Mouse (Mus musculus) kidney, postnatal 25 days (tissue): ENCODE results near the gene Tbx6.
"Not testable (repeated sequence)": the region's sequence is repeated elsewhere in the genome, so short reads cannot be mapped to it uniquely, and the experiment has no call there.

ENCODE experiments used
- DNase-seq, 2 experiments: peaks; one replicate each; pipeline ENCODE4 v3.0.0; 2021; ENCODE audit warnings: mixed read lengths in 2 of 2

Gene Tbx6

DNA sequence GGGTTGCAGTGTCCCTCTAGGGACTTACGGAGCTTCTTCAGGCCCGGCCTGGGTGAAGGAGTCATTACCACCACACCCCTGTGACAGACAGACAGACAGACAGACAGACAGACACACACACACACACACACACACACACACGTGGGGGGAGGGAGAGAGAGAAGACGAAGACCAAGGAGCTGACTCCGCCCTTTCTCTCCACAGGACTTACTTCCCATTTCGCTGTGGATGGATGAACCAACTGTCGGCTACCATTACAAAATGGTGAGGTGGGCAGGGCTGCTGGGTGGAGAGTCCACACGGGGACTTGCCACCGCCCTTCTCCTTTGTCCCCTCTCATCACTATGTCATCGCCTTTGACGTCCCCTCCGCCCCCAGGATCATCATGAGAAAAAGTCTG, 10.5 kb upstream of the Tbx6 start:
- DNase-seq, result no peak

DNA sequence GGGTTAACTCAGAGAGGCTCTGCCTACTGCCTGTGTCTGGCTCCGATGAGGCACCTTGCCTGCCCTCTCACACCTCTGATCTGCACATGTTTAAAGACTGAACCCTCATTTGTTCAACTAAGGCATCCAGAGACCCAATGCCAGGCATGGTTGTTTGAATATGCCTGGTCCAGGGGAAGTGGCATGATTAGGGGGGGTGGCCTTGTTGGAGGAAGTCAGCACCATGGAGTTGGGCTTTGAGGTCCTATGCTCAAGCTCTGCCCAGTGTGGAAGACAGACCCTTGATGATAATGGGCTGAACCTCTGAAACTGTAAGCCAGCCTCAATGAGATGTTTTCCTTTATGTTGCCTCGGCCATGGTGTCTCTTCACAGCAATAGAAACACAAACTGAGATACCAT, 7.9 kb upstream of the Tbx6 start:
- DNase-seq, result no peak

DNA sequence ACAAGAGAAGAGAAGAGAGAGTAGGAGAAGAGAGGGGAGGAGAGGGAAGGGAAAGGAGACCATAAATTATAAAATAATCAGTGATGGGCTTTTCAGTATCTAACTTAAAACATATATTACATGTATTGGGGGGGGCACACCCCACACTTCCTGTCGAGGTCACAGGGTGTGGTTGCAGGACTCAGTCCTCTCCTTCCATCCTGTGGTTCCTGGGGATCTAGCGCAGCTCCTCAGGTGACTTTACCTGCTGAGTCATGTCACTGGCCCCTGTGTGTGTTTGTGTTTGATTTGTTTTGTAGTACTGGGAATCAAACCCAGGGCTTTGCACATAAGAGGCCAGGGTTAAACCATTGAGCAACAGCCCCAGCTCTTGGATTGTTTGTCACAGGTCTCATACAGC, 6.8 kb upstream of the Tbx6 start:
- no peak for DNase-seq

DNA sequence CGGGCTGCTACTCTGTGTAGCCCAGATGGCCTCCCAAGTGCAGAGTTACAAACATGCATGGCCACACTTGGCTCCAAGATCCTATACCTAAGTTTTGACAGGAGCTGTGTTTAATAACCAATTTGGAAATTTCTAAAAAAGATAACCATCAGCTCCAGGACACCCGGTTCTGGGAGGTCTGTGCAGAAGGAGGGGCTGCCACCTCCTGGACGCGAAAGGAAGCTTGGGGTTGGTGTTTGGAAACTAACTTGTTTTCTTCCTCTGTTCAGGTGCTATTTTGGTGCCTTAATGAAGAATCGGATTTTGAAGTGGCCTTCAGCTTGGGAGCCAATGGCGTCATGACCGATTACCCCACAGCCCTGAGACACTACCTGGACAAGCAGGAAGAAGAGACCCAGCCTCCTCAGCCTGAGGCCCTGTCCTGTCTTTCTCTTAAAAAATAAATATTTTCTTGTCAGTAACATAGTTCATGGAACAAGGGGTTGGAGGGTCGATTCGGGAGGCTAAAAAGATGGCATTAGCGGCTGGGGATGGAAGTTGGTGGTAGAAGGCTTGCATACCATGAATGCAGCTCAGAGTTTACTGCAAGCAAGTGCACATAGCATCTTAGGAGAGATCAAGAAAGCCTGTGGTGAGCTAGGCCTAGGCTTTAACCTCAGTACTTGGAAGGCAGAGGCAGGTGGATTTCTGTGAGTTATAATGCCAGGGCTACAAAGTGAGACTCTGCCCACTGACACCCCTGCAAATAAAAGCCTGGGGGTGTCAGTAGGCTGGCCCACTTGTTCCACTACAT, 5.9 kb upstream of the Tbx6 start:
- peak in 1 of 2 experiments; percentile 22 for DNase-seq

DNA sequence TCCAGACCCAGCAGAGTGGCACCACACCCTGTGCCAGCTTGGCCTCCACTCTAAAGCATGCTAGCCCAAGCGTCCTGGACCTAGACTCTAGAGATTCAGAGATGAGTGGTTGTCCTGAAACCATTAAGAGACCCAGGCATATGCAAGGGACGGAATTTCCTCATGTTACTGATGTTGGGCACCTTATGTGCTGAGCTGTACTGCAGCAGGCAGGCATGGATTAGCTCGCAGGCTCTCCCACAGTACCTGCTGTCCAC, 5.4 kb upstream of the Tbx6 start:
- no peak for DNase-seq

DNA sequence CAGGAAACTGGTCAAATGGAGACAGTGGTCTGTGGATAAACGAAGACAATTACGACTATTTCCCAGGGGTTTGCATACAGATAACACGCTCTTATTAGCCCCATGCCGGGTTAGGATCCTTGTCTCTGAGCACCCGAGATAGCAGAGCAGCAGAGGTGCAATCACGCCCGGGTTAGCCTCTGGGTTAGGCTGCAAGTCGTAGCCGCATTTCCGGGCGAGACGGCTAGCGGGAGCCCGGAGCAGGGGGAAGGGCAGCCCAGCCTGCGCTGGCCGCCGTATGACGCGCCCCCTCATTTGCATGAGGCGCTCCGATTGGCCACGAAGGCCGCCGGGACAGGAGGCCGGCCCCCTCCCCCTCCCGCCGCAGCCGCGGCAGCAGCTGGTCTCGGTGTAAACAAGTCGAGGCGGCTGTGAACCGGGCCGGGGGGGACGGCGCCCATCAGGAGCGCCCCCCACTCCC, 4.7 kb upstream of the Tbx6 start, which contains the start of gene Ypel3:
Gene Ypel3 (plus strand): TSS at position 358 of the 460 bp plus-strand sequence.
- peak; percentile 96 to 99 for DNase-seq

DNA sequence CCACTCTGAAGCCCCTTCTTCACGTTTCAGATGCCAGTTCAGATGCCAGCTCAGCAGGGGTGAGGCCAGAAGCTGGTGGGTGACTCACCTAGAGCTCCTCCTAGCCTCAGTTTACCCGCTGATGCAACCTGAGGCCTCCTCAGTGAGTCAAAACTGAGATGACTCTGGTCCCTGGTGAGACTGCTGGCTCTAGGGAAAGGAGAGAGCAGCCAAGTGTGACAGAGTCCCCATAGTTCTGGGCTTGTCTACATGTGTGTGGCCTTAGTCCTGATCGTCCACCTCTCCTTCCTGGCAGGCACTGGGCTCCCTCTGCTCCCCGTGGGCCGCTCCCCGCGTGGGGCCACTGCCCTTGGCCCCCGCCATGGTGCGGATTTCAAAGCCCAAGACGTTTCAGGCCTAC, 3.8 kb upstream of the Tbx6 start:
- peak in 1 of 2 experiments; percentile 22 for DNase-seq

DNA sequence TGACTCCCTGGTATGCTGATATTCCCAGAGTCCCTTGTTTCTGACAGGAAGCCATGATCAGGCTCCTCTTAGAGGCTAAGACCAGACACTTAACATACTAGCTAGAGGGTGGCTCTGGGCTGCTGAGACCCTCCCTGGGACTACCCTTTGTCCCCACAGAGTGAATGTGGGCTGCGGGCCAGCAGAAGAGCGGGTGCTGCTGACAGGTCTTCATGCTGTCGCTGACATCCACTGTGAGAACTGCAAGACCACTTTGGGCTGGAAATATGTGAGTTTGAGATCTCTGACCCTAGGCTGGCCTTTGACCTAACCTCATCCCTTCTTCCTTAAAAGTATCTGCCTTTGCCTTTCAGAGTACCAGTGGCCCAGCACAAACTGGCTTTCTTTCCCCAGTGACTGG, 3.1 kb upstream of the Tbx6 start:
- DNase-seq, result no peak

DNA sequence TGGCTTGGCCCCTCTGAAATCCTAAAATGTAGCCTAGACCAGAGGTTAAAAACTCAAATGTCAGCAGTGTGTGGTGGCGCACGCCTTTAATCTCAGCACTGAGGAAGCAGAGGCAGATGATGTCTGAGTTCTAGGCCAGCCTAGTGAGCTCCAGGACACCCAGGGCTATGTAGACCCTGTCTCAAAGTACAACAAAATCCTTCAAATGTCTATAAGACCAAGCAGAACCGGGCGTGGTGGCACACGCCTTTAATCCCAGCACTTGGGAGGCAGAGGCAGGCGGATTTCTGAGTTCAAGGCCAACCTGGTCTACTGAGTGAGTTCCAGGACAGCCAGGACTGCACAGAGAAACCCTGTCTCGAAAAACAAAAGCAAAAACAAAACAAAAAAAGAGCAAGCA, 2.2 kb upstream of the Tbx6 start:
- DNase-seq, result not testable (repeated sequence)

DNA sequence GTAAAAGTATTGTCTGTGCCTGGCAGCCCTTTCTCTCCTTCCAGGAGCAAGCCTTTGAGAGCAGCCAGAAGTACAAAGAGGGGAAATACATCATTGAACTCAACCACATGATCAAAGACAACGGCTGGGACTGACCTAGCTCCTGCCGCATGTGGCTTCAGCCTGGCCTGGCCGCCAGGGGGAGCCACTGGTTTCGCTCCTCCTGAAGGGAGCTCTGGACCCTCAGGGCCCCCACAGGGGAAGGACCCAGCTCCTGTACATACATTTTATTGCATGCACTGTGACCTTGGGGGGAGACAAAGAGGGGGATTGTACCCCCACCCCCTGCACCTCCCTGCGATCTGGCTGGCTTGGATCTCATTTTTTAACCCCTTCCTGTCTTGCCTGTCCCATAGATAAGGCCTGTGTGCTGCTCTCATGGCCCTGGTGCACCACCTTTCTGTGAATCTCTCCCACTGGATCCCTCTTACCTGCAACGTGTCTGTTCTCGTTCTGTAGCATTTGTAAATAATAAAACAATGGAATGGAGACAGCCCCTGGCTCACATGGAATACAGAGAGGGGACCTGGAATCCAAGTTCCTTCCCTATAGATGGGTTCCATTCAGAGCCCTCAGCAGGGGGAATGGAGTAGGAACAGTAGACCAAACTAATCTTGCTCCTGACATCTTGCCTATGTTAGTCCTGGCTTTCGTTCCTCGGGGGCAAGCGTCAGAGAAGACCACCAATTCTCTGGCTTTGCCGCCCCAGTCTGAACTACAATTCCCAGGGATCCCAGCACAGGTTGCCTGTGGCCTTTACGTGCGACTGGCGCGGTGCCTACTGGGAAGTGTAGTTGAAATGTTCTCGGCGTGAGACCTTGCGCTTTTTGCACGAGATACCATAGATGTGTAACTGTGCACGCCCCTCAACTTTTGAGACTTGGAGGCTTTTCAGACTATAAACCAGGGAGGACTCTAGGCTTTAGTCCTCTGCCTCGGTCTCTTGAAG, 1.0 kb upstream of the Tbx6 start:
- DNase-seq, result peak; percentile 92 to 93

DNA sequence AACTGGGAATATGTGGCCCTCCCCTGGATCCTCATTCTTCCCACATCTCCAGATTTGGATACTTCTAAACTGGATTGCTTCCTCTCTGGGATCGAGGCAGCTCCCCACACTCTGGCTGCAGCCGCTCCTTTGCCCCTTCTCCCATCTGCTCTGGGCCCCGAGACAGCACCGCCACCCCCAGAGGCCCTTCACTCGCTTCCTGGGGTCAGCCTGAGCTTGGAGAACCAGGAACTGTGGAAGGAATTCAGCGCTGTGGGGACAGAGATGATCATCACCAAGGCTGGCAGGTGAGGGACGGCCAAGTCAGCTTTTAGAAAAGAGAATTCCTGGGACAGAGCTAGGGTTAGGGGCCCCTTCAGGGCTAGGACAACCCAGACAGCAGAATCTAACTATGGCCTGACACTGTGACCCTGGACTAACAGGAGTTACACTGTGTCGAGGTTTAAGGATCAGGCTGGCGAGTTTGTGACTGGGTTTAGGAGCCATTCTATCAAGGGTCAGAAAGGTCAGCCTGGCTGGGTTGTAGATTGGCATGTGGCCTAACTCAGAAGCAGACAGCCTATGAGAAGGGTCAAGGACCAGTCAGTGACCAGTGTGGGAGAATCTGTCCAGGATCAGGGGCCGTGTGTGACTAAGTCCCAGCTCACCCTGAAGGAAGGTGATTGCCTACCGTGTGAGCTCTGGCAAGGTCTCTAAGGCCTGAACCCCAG, 533 bp downstream of the Tbx6 start:
- DNase-seq, result no peak

DNA sequence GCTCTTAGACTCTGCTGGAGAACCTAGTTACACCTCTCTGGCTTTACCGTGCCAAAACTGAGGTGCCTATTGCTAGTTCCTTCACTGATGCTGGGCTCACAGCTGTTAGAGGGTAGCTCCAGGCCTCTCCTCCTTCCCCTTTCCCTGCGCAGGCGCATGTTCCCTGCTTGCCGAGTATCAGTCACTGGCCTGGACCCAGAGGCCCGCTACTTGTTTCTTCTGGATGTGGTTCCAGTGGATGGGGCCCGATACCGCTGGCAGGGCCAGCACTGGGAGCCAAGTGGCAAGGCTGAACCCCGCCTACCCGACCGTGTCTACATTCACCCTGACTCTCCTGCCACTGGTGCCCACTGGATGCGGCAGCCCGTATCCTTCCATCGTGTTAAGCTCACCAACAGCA, 1.4 kb downstream of the Tbx6 start:
- DNase-seq, result no peak

DNA sequence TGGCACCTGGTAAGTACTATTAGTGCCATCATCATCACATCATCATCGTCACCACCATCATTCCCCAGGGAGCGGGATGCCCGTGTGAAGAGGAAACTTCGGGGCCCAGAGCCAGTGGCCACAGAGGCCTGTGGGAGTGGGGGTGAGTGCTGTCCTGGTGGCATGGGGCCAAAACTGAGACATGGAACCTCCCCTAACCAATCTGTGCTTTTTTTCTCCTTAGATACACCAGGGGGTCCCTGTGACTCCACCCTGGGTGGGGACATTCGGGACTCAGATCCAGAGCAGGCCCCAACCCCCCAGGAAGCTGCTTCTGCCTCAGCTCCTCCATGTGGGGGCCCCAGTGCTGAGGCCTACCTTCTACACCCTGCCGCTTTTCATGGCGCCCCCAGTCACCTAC, 3.2 kb downstream of the Tbx6 start:
- peak in 1 of 2 experiments; percentile 13 for DNase-seq

DNA sequence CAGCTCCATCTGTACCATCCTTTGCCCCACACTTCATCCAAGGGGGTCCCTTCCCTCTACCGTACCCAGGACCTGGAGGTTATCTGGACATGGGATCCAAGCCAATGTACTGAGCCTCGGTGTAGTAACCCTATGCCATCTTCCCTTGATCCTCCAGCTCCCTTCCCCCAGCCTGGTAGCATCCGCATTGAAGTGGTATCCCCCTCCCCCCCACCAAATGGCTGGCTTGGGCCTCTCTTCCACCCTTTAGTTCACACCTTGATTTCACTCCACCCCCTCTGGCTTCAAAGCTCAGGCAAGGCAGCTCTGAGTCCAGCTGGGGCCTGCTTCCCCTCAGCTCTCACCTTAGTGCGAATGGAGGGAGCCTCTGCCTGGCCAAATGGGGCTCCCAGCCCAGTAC, 3.8 kb downstream of the Tbx6 start:
- no peak for DNase-seq

DNA sequence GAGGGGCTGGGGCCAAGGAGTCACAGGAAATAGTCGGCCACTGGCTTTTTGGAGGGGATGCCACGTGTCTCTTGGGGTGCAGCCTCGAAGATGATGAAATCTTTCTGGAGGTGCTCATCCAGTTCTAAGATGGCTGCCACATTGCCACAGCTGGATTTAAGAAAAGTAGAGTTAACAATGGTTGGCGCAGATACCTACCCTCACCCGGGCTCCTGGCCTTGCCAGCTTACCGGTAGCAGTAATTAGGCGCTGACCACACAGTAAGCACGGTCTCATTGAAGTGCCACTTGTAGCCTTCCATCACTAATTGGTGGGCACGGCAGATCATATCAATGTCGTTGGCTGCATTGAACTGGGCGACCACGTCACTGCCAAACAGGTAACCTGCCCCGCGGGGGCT, 4.9 kb downstream of the Tbx6 start:
- DNase-seq, result no peak

DNA sequence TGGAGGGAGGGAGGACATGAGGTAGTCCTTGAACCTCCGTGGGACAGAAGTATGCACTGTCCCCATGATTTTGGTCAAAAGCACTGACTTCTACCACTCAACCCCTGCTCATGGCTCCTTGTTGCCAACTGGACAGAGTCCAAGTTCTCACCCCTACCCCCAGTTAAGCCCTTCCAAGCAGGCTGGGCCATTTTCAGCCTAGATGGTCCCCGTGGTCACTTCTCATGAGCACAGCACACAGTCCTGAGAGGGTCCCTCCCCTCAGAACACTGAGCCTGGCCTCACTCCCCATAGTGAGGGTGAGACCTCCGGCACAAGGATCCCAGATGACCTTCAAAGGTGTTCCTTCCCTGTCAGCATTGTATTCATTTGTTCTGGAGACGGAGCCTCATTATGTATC, 7.9 kb downstream of the Tbx6 start:
- DNase-seq, result no peak

DNA sequence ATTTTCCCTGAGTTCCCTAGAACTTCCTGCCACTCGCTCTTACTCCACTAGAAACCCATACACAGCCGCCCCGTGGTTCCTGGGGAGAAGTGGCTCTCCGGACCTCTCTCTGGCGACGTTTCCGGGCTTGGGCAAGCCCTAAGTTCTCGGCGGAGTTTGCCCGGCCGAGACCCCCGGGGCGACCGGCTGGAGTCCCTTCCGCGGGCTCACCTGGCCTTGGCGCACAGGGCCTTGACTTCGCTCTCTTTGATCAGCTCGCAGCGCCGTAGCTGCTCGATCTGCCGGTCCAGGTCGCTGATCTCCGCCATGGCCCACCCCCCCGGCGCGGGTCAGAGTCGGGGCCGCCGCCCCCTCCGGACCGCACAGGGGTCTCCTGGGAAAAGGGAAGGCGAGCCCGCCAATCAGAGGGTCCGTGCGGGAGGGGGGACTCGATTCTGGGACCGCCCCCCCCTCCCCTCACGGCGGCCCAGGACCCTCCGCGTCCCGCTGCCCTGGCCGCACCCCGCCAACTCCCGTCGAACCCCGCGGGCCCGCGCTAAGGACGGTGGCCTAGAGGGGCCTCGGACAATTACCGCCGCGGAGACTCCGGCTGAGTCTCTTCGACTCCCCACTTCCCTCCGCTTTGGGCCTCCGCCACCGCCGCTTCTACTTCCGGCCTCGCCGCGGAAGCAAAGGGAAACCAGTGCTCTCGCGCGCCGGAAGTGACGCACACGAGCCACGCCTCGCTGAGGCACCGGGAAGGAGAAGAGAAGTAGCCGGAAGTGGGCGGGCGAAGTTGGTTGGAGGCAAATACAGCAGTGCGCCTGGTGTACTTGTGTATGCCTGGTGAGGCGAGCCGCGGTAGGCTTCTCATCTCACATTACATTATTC, 10.8 kb downstream of the Tbx6 start, which contains the start of gene Ppp4c:
Gene Ppp4c (minus strand): TSS at position 646 of the 870 bp plus-strand sequence.
- DNase-seq, result peak; percentile 98 to 99

DNA sequence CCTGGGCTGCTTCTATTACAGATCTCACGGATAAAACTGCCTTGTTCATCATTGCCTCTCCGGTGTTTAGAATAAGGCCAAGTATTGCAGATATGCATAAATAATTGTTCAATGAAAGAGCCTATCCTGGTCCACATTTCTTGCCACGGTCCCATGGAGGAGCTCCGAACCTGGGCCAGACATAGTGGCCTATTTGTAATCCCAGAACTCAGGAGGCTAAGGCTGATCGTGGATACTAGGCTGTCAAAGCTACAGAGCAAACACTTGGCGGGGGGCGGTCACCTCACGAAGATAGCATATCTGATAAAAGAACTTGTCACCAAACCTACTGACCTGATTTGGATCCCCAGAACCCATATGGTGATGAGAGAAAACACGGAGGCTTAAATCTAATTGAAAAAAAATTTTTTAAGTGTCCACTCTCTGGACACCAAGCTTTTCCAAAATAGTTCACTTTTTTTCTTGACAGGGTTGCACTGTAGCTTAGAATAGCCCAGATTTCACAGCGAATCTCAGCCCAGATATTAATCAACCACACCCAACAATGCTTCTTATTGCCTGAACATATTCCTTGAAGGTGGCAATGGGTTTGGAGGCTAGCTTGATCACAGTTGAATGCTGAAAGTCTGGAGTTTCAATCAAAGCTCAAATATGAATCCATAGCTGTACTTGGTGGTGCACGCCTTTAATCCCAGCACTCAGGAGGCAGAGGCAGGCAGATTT, 11.6 kb downstream of the Tbx6 start:
- no peak for DNase-seq

DNA sequence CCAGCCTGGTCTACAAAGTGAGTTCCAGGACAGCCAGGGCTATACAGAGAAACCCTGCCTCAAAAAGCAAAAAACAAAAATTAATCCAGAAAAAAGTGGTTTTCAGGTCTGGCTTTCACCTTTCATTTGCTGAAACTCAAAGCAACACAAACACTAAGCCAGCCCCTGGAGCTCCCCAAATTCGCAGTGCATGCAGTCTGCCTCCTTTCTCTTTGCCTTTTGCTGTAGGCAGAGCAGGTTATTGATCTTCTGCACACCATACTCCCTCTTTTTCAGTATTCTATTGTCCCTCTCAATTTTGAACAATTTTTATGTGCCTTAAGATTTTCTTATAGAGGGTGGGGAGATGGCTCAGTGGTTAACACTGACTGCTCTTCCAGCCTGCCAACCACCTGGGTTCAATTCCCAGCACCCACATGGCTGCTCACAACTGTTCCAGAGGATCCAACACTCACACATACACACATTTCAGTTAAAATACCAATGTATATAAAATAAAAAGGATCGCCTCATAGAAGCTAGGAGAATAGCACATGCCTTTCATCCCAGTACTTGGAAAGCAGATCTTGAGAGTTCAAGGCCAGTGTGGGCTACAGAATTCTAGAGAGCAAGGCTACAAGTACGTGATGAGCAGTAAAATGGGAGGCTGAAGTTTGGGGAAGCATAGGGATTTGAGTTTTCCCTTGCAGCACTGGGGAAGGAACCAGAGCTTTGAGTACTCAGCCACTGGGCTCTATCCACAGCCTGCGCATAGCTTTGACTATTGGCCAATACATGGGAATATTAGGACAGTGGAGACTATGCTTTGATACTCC, 12.4 kb downstream of the Tbx6 start:
- no peak for DNase-seq

DNA sequence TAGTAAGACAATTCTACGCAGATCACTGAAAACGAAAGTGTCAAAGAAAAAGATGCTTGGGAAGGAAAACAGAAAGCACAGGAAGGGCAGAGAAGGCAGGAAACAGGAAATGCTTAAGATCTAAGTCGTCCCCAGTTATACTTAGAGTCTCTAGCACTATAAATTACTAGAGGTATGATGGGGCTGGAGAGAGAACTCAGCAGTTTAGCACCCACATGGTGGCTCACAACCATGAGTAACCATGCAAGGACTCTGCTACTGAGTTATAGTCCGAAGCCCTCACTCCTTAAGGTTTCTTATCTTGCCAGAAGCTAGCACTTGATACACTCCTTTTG, 13.0 kb downstream of the Tbx6 start:
- no peak for DNase-seq
